Mouse (Mus musculus): ENCODE data around the gene Wdr19.

The Wdr19 gene

GRCm38 (mm10) chr5:65298167-65298950 is 98.9 kb downstream of the Wdr19 start:
- peak; percentile 51 for DNase-seq (ENCODE audit: extremely low read depth, low read depth)

GRCm38 (mm10) chr5:65299623-65300022 is 100.1 kb downstream of the Wdr19 start:
- peak; percentile 43 for DNase-seq (ENCODE audit: extremely low read depth, low read depth)

- no peak for DNase-seq (ENCODE audit: extremely low read depth, low read depth)
These were observed 100.6 kb downstream of the Wdr19 start for GRCm38 (mm10) chr5:65300121-65300520.

- no peak for DNase-seq (ENCODE audit: extremely low read depth, low read depth)
These were observed 106.0 kb downstream of the Wdr19 start for GRCm38 (mm10) chr5:65305516-65305915.

- no peak for DNase-seq (ENCODE audit: extremely low read depth, low read depth)
These were observed 108.7 kb downstream of the Wdr19 start for GRCm38 (mm10) chr5:65308208-65308607.

GRCm38 (mm10) chr5:65308866-65309265 is 109.4 kb downstream of the Wdr19 start:
- no peak for DNase-seq (ENCODE audit: extremely low read depth, low read depth)
